Mouse (Mus musculus) lung, adult 2 months (tissue): Measurements from ENCODE around the gene Nod1.

Source experiments
- CTCF ChIP-seq: fragments of 200-500 bp; IDR thresholded peaks from 2 replicates; pipeline ENCODE4 v1.5.1; 2011; ENCODE audit warnings: mild to moderate bottlenecking, low read length, control low read depth; ENCODE audit not compliant: insufficient read depth
- POLR2A ChIP-seq: fragments of 200-500 bp; IDR thresholded peaks from 2 replicates; pipeline ENCODE4 v1.6.1; 2011; ENCODE audit warnings: low read depth, mild to moderate bottlenecking, control low read depth, low read length, borderline replicate concordance; ENCODE audit errors: extremely low read depth

DNA sequence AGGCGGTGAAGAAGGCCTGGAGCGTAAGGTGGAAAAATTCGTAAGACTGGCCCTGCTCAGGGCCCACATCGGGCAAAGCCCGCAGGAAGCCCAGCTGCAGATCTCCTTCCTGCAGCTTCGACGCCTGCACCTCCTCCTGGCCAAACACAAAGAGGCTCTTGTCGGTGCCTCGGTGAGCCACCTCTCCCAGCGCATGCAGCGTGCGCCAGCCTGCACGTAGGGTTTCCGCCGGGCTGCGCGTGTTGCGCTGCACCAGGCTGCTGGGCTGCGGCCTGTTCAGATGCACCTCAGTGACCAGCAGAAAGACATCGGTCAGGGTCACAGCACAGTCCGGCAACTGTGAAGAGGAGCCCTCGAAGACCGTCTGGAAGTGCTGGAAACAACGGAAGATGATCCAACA, 28.7 kb downstream of the Nod1 start:
- TF ChIP-seq CTCF = no peak
- no peak for TF ChIP-seq POLR2A
